Mouse (Mus musculus) liver, embryonic 11.5 days (tissue): ENCODE results near the gene Trpv4. TPM values are rescaled to one million over a fixed set of nuclear protein-coding genes. Genes with fewer than 3 reads are reported as not detected.

Source experiments
- ATAC-seq: fragments of 200-750 bp; cut with Nextera tagmentation; replicated peaks from 2 replicates; pipeline ENCODE4 v1.8.0; 2017; ENCODE audit warnings: moderate number of reproducible peaks, mild to moderate bottlenecking, moderate TSS enrichment, moderate library complexity; ENCODE audit not compliant: low FRiP score
- DNase-seq: peaks from one replicate; pipeline ENCODE4 v3.0.0-alpha.2; 2017; ENCODE audit warnings: low spot score
- H3K27ac ChIP-seq: fragments of 300-500 bp; sonication (generic); 2 replicates; pipeline ENCODE4 v1.5.1; 2014; ENCODE audit warnings: mild to moderate bottlenecking, low read depth, low read length, control low read depth
- H3K27me3 ChIP-seq: fragments of 300-500 bp; sonication (generic); replicated peaks from 2 replicates; pipeline ENCODE4 v1.6.1; 2014; ENCODE audit warnings: low read length, mixed read lengths; ENCODE audit not compliant: control insufficient read depth, insufficient read depth
- H3K36me3 ChIP-seq: fragments of 300-500 bp; sonication (generic); 2 replicates; pipeline ENCODE4 v1.6.1; 2014; ENCODE audit warnings: mild to moderate bottlenecking, low read length, moderate library complexity, mixed read lengths; ENCODE audit not compliant: control insufficient read depth, insufficient read depth
- H3K4me1 ChIP-seq: fragments of 300-500 bp; sonication (generic); replicated peaks from 2 replicates; pipeline ENCODE4 v1.6.1; 2014; ENCODE audit warnings: low read length, mixed read lengths; ENCODE audit not compliant: control insufficient read depth, insufficient read depth
- H3K4me2 ChIP-seq: fragments of 300-500 bp; sonication (generic); 2 replicates; pipeline ENCODE4 v1.6.1; 2014; ENCODE audit warnings: mild to moderate bottlenecking, control low read depth, moderate library complexity
- H3K4me3 ChIP-seq: fragments of 300-500 bp; sonication (generic); 2 replicates; pipeline ENCODE4 v1.5.1; 2014; ENCODE audit warnings: low read depth, low read length, control low read depth
- H3K9ac ChIP-seq: fragments of 300-500 bp; sonication (generic); 2 replicates; pipeline ENCODE4 v1.6.1; 2014; ENCODE audit warnings: low read depth, low read length, control low read depth
- H3K9me3 ChIP-seq: fragments of 300-500 bp; sonication (generic); 2 replicates; pipeline ENCODE4 v1.6.1; 2016; ENCODE audit warnings: low read length, inconsistent platforms, mixed read lengths; ENCODE audit not compliant: control insufficient read depth
- WGBS: fragments of 180-500 bp; shearing (Covaris S2); extraction: QIAGEN DNeasy Blood & Tissue Kit; methylation state at CpG from one replicate; pipeline ENCODE4 v1.1.7; 2014; 5-methylcytosine and 5-hydroxymethylcytosine counted together
- polyA plus RNA-seq: library from polyadenylated mRNA; unstranded; fragments of >200 nt; fragmentation: Nextera tagmentation; extraction: Ambion mirVana; gene quantifications from 2 replicates; pipeline ENCODE4 v1.2.1, GENCODE M21; 2014

Trpv4 gene
- polyA plus RNA-seq, 1 experiment from 2014 or later = 0.56 TPM

- DNase-seq = no peak
- Histone ChIP-seq H3K27ac (no peak overlapping the region), H3K4me2 (no peak overlapping the region), H3K4me3 (no peak overlapping the region), H3K36me3 (no peaks in the 10 kb centered on the region), H3K9me3 (no peaks in the 10 kb centered on the region), H3K4me1 (peaks cover 10% of the 10 kb centered on the region), H3K27me3 (peaks cover 7% of the 10 kb centered on the region; the same call in 1 of the 2 replicates), H3K9ac (no peak overlapping the region)
- WGBS = 74% methylated on average over 20 of the region's 20 CpGs
- no peak for ATAC-seq
These were observed 79.9 kb downstream of the Trpv4 start for GRCm38 (mm10) chr5:114578361-114578760.

GRCm38 (mm10) chr5:114575986-114576605 is 82.1 kb downstream of the Trpv4 start:
- Histone ChIP-seq H3K9ac (no peak overlapping the region), H3K36me3 (no peaks in the 10 kb centered on the region), H3K4me2 (no peak overlapping the region), H3K4me1 (peaks cover 19% of the 10 kb centered on the region), H3K4me3 (no peak overlapping the region), H3K27ac (no peak overlapping the region), H3K9me3 (no peaks in the 10 kb centered on the region), H3K27me3 (peaks cover 29% of the 10 kb centered on the region)
- DNase-seq (no peak), ATAC-seq (no peak)
- 88% methylated on average over 16 of the region's 16 CpGs for WGBS

GRCm38 (mm10) chr5:114575530-114575929 is 82.7 kb downstream of the Trpv4 start:
- 77% methylated on average over 7 of the region's 7 CpGs for WGBS
- no peak for ATAC-seq
- Histone ChIP-seq H3K4me3 (no peak overlapping the region), H3K27me3 (peaks cover 34% of the 10 kb centered on the region), H3K4me2 (no peak overlapping the region), H3K4me1 (peaks cover 25% of the 10 kb centered on the region), H3K9me3 (no peaks in the 10 kb centered on the region), H3K36me3 (no peaks in the 10 kb centered on the region), H3K27ac (no peak overlapping the region), H3K9ac (no peak overlapping the region)
- no peak for DNase-seq

- ATAC-seq (no peak), DNase-seq (no peak)
- Histone ChIP-seq H3K27me3 (peaks cover 38% of the 10 kb centered on the region), H3K4me2 (no peak overlapping the region), H3K9me3 (no peaks in the 10 kb centered on the region), H3K4me1 (peaks cover 25% of the 10 kb centered on the region), H3K36me3 (no peaks in the 10 kb centered on the region), H3K4me3 (no peak overlapping the region), H3K9ac (no peak overlapping the region), H3K27ac (no peak overlapping the region)
- 58% methylated on average over 11 of the region's 11 CpGs for WGBS
These were observed 83.2 kb downstream of the Trpv4 start for GRCm38 (mm10) chr5:114575010-114575409.

GRCm38 (mm10) chr5:114573920-114574628 is 84.1 kb downstream of the Trpv4 start:
- Histone ChIP-seq H3K27ac (no peak overlapping the region), H3K9me3 (no peaks in the 10 kb centered on the region), H3K4me2 (no peak overlapping the region; the same call in 1 of the 2 replicates), H3K27me3 (peaks cover 48% of the 10 kb centered on the region), H3K4me3 (no peak overlapping the region), H3K4me1 (peaks cover 25% of the 10 kb centered on the region), H3K36me3 (no peaks in the 10 kb centered on the region), H3K9ac (no peak overlapping the region)
- ATAC-seq (no peak), DNase-seq (no peak)
- 59% methylated on average over 12 of the region's 12 CpGs for WGBS

GRCm38 (mm10) chr5:114572997-114573396 is 85.2 kb downstream of the Trpv4 start:
- Histone ChIP-seq H3K9me3 (no peaks in the 10 kb centered on the region), H3K9ac (no peak overlapping the region), H3K27me3 (peaks cover 59% of the 10 kb centered on the region), H3K4me2 (peak overlapping the region; percentile 11; the same call in 1 of the 2 replicates), H3K27ac (no peak overlapping the region), H3K4me3 (no peak overlapping the region), H3K36me3 (no peaks in the 10 kb centered on the region), H3K4me1 (peaks cover 29% of the 10 kb centered on the region)
- no peak for ATAC-seq
- no peak for DNase-seq
- 47% methylated on average over 2 of the region's 2 CpGs for WGBS

Other genes with a start within 250 kb of the Trpv4 start
- 27.9 and 29.5 TPM in 2 replicates for gene Mmab, start 214.4 kb downstream of the Trpv4 start, polyA plus RNA-seq
- gene Mvk, start 214.2 kb downstream of the Trpv4 start, polyA plus RNA-seq = 46.5 and 48.5 TPM in 2 replicates
- 2.2 and 2.3 TPM in 2 replicates for gene Fam222a, start 90.4 kb downstream of the Trpv4 start, polyA plus RNA-seq
- 51.3 and 53.4 TPM in 2 replicates for gene Gltp, start 32.6 kb upstream of the Trpv4 start, polyA plus RNA-seq
- gene Tchp, start 49.3 kb upstream of the Trpv4 start, polyA plus RNA-seq = 7.9 and 11.4 TPM in 2 replicates
- 81.2 and 96.5 TPM in 2 replicates for gene Ankrd13a, start 116.3 kb upstream of the Trpv4 start, polyA plus RNA-seq
- 37.5 and 46.1 TPM in 2 replicates for gene Git2, start 117.1 kb upstream of the Trpv4 start, polyA plus RNA-seq
- gene 1500011B03Rik, start 165.0 kb upstream of the Trpv4 start, polyA plus RNA-seq = 70.3 and 75.6 TPM in 2 replicates
- not detected in 2 replicates for gene 4930519G04Rik, start 195.2 kb upstream of the Trpv4 start, polyA plus RNA-seq
- 0.12 TPM in 1 of 2 replicates, not detected in the other for gene Gm9936, start 200.3 kb upstream of the Trpv4 start, polyA plus RNA-seq
- 4.1 and 4.4 TPM in 2 replicates for gene Oasl2, start 238.5 kb upstream of the Trpv4 start, polyA plus RNA-seq